Mouse (Mus musculus) lung, embryonic 16.5 days (tissue): ENCODE results near the gene Slc15a1. TPM values are rescaled to one million over a fixed set of nuclear protein-coding genes. Genes with fewer than 3 reads are reported as not detected.

ENCODE experiments used
- ATAC-seq: fragments of 200-750 bp; cut with Nextera tagmentation; 2 replicates; pipeline ENCODE4 v1.8.0; 2017; ENCODE audit warnings: low read depth, mild to moderate bottlenecking, moderate library complexity
- H3K27ac ChIP-seq: fragments of 300-500 bp; sonication (generic); 2 replicates; pipeline ENCODE4 v1.5.1; 2014; ENCODE audit warnings: mild to moderate bottlenecking, control low read depth, low read length
- H3K27me3 ChIP-seq: fragments of 300-500 bp; sonication (generic); 2 replicates; pipeline ENCODE4 v1.6.1; 2014; ENCODE audit warnings: low read depth, low read length, mixed read lengths; ENCODE audit not compliant: control insufficient read depth, insufficient read depth
- H3K36me3 ChIP-seq: fragments of 300-500 bp; sonication (generic); 2 replicates; pipeline ENCODE4 v1.6.1; 2014; ENCODE audit warnings: low read length; ENCODE audit not compliant: control insufficient read depth, insufficient read depth
- H3K4me1 ChIP-seq: fragments of 300-500 bp; sonication (generic); replicated peaks from 2 replicates; pipeline ENCODE4 v1.6.1; 2014; ENCODE audit warnings: low read length, mixed read lengths; ENCODE audit not compliant: control insufficient read depth, insufficient read depth
- H3K4me2 ChIP-seq: fragments of 300-500 bp; sonication (generic); 2 replicates; pipeline ENCODE4 v1.6.1; 2014; ENCODE audit warnings: low read depth, low read length, control low read depth
- H3K4me3 ChIP-seq: fragments of 300-500 bp; sonication (generic); 2 replicates; pipeline ENCODE4 v1.5.1; 2014; ENCODE audit warnings: mild to moderate bottlenecking, low read length, control low read depth
- H3K9ac ChIP-seq: fragments of 300-500 bp; sonication (generic); 2 replicates; pipeline ENCODE4 v1.6.1; 2014; ENCODE audit warnings: low read length, control low read depth
- H3K9me3 ChIP-seq: fragments of 300-500 bp; sonication (generic); 2 replicates; pipeline ENCODE4 v1.6.1; 2016; ENCODE audit warnings: low read length; ENCODE audit not compliant: control insufficient read depth
- WGBS: fragments of 180-500 bp; shearing (Covaris S2); extraction: QIAGEN DNeasy Blood & Tissue Kit; methylation state at CpG from one replicate; pipeline ENCODE4 v1.1.7; 2014; 5-methylcytosine and 5-hydroxymethylcytosine counted together
- polyA plus RNA-seq: library from polyadenylated mRNA; unstranded; fragments of >200 nt; fragmentation: Nextera tagmentation; extraction: Ambion mirVana; gene quantifications from 2 replicates; pipeline ENCODE4 v1.2.1, GENCODE M21; 2015

The Slc15a1 gene
- polyA plus RNA-seq, 1 experiment from 2014 or later = 1.2 TPM

DNA sequence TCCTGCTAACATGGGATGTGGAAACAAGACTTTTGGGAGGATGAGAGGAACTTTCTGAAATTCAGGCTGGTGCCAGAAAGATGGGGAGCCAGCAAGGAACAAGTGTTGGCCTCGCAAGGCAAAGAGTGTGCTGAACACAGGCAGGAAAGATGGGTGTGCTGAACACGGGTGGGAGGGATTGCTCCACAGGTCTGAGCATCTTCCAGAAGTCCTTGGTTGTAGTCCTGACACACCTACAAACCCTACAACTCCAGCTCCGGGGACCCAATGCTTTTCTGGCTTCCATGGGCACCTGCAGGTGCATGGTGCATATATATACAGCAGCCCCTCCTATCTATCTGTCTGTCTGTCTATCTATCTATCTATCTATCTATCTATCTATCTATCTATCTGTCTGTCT is 44.1 kb downstream of the Slc15a1 start:
- H3K27me3 ChIP-seq = no peaks in the 10 kb centered on the region
- no peak overlapping the region for H3K9ac ChIP-seq
- no peak overlapping the region for H3K27ac ChIP-seq
- WGBS = 73% methylated on average over 3 of the region's 3 CpGs
- no peak overlapping the region for H3K4me2 ChIP-seq
- H3K9me3 ChIP-seq = no peaks in the 10 kb centered on the region
- H3K36me3 ChIP-seq = no peaks in the 10 kb centered on the region
- no peak for ATAC-seq
- H3K4me3 ChIP-seq = no peak overlapping the region
- H3K4me1 ChIP-seq = no peaks in the 10 kb centered on the region

- peaks cover 5% of the 10 kb centered on the region; the same call in 1 of the 2 replicates for H3K9me3 ChIP-seq
- no peaks in the 10 kb centered on the region for H3K27me3 ChIP-seq
- no peak for ATAC-seq
- no peak overlapping the region for H3K9ac ChIP-seq
- H3K4me3 ChIP-seq = no peak overlapping the region
- WGBS = 69% methylated on average over 1 of the region's 1 CpGs
- no peaks in the 10 kb centered on the region for H3K36me3 ChIP-seq
- no peak overlapping the region for H3K27ac ChIP-seq
- H3K4me2 ChIP-seq = no peak overlapping the region
- no peaks in the 10 kb centered on the region for H3K4me1 ChIP-seq
Observed at GRCm38 (mm10) chr14:121458521-121458920, 46.5 kb downstream of the Slc15a1 start.

GRCm38 (mm10) chr14:121457536-121457935 is 47.5 kb downstream of the Slc15a1 start:
- Histone ChIP-seq H3K4me1 (no peaks in the 10 kb centered on the region), H3K27me3 (no peaks in the 10 kb centered on the region), H3K9me3 (peaks cover 5% of the 10 kb centered on the region; the same call in 1 of the 2 replicates), H3K4me3 (no peak overlapping the region), H3K36me3 (no peaks in the 10 kb centered on the region), H3K4me2 (no peak overlapping the region), H3K27ac (no peak overlapping the region), H3K9ac (no peak overlapping the region)
- ATAC-seq = no peak
- WGBS = 72% methylated on average over 6 of the region's 6 CpGs

DNA sequence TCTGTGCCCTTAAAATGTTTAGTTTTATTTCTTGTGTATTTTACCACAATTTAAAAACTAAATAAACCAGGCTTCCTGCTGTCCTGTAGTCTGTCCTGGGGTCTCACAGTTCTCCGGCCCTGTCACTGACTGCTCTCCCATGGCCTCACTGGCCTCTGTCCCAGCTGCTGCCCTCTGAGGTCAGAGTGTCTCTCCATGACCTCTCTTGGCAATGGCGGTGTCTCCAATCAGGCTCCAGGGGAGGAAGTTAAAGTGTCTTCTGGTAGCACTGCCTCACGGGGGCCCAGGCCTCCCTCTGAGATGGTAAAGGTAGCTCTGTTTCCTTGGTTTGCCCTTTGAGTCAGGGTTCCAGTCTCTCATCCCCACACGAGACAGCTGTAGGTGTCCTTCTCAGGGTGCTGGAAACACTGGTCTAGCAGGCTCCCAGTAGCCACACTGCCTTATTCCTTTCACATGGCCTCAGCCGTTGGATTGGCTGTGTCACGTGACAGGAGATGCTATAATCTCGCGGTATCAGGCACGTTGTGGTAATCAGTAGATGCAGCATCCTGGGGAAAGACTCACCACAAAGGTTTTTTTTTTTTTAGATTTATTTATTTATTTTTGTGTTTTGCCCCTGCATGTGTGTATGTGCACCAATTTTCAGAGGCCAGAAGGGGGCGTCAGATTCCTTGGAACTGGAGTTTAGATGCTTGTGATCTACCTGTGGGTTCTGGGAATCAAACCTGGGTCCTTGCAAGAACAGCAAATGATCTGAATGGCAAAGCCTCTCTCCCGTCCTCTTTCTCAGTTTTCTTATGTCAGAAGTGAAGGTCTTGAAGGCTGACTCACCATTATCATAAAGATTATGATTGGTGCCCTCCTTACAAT is 48.4 kb downstream of the Slc15a1 start:
- H3K36me3 ChIP-seq = no peaks in the 10 kb centered on the region
- 80% methylated on average over 11 of the region's 11 CpGs for WGBS

GRCm38 (mm10) chr14:121455976-121456375 is 49.1 kb downstream of the Slc15a1 start:
- no peaks in the 10 kb centered on the region for H3K27me3 ChIP-seq
- H3K36me3 ChIP-seq = no peaks in the 10 kb centered on the region
- no peak for ATAC-seq
- 74% methylated on average over 15 of the region's 15 CpGs for whole genome bisulfite sequencing
- peaks cover 5% of the 10 kb centered on the region; the same call in 1 of the 2 replicates for H3K9me3 ChIP-seq
- H3K4me2 ChIP-seq = no peak overlapping the region
- no peak overlapping the region for H3K9ac ChIP-seq
- H3K4me3 ChIP-seq = no peak overlapping the region
- H3K4me1 ChIP-seq = 0 out of 2 replicates have a peak, but pooled peaks cover under 1% of the 10 kb centered on the region
- no peak overlapping the region for H3K27ac ChIP-seq

More for the DNA sequence above, 48.4 kb downstream of the Slc15a1 start:
- Histone ChIP-seq H3K4me2 (no peak overlapping the region), H3K4me3 (no peak overlapping the region), H3K27me3 (no peaks in the 10 kb centered on the region), H3K9ac (no peak overlapping the region), H3K27ac (no peak overlapping the region), H3K4me1 (no peaks in the 10 kb centered on the region), H3K9me3 (peaks cover 5% of the 10 kb centered on the region; the same call in 1 of the 2 replicates)
- no peak for ATAC-seq

DNA sequence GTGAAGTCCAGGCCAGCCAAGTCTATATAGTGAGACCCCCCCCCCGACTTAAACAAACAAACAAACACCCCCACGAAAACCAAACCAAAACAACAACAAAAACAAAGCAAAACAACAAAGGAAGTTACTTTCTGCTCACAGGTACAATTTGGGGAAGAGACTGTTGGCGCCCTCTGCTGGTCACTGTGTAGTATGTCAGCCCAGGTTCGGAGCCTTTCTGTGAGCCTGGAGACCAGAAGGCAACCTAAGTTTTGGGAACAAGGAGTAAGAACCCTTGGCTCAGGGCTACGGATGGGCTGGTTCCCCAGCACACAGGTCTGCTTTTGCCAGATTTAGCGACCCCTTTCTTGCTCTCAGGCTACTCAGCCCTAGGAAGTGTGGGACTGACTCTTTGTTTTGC is 49.5 kb downstream of the Slc15a1 start:
- H3K36me3 ChIP-seq = no peaks in the 10 kb centered on the region
- no peak overlapping the region for H3K9ac ChIP-seq
- H3K4me3 ChIP-seq = no peak overlapping the region
- peaks cover 4% of the 10 kb centered on the region; the same call in 1 of the 2 replicates for H3K4me1 ChIP-seq
- H3K4me2 ChIP-seq = no peak overlapping the region
- 7% methylated on average over 6 of the region's 6 CpGs for WGBS
- no peak overlapping the region for H3K27ac ChIP-seq
- H3K27me3 ChIP-seq = no peaks in the 10 kb centered on the region
- H3K9me3 ChIP-seq = peaks cover 5% of the 10 kb centered on the region; the same call in 1 of the 2 replicates
- ATAC-seq = no peak

DNA sequence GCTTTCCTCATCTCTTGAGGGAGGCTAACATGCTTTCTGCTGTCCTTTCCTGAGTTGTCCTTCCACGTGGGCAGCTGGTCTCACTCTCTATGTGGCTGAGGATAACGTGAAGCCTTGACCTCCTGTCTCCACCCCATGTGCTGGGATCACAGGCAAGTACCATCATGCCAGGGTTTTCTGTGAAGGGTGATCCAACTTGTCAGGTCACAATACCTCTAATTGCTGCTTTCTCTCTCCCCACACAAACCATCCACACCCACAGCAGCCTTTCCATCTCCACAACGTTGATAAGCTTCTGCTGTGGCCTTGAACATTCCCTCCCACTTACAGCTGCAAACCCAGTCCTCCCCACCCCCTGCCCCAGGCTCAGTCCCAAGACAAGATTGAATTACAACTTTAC is 51.9 kb downstream of the Slc15a1 start:
- Histone ChIP-seq H3K4me1 (peaks cover 4% of the 10 kb centered on the region; the same call in 1 of the 2 replicates), H3K36me3 (no peaks in the 10 kb centered on the region), H3K4me2 (no peak overlapping the region), H3K9me3 (peaks cover 5% of the 10 kb centered on the region; the same call in 1 of the 2 replicates), H3K27ac (no peak overlapping the region), H3K4me3 (no peak overlapping the region), H3K9ac (no peak overlapping the region), H3K27me3 (no peaks in the 10 kb centered on the region)
- WGBS = 46% methylated on average over 3 of the region's 3 CpGs
- ATAC-seq = no peak

DNA sequence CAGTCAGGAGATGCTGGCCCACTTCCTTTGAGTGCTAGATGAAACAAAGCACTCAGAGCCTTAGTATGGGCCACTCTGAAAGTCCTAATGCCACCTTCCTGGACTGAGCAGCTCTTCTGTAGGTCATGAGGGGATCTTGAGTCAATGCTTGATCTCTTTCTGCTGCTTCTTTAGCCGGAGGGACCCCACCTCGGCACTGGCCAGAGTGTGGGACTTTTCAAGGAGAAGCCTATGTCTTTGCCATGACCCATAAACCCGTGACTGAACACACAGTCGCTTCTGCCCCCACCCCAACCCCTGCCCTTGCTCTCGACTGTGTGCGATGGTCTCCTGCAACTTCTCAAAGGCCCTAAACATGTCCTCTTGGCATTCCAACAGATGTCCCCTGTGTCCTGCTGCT is 52.8 kb downstream of the Slc15a1 start:
- H3K4me3 ChIP-seq = no peak overlapping the region
- H3K4me2 ChIP-seq = no peak overlapping the region
- no peaks in the 10 kb centered on the region for H3K27me3 ChIP-seq
- H3K9me3 ChIP-seq = peaks cover 5% of the 10 kb centered on the region; the same call in 1 of the 2 replicates
- ATAC-seq = no peak
- no peaks in the 10 kb centered on the region for H3K36me3 ChIP-seq
- WGBS = 82% methylated on average over 6 of the region's 6 CpGs
- no peak overlapping the region for H3K9ac ChIP-seq
- H3K4me1 ChIP-seq = peaks cover 4% of the 10 kb centered on the region; the same call in 1 of the 2 replicates
- no peak overlapping the region for H3K27ac ChIP-seq

- H3K36me3 ChIP-seq = no peaks in the 10 kb centered on the region
- H3K4me1 ChIP-seq = peaks cover 4% of the 10 kb centered on the region; the same call in 1 of the 2 replicates
- 63% methylated on average over 7 of the region's 7 CpGs for WGBS
- no peak overlapping the region for H3K27ac ChIP-seq
- no peak overlapping the region for H3K9ac ChIP-seq
- no peak overlapping the region for H3K4me3 ChIP-seq
- H3K9me3 ChIP-seq = peaks cover 5% of the 10 kb centered on the region; the same call in 1 of the 2 replicates
- H3K4me2 ChIP-seq = no peak overlapping the region
- no peak for ATAC-seq
- no peaks in the 10 kb centered on the region for H3K27me3 ChIP-seq
Observed at GRCm38 (mm10) chr14:121451424-121452029, 53.5 kb downstream of the Slc15a1 start.
